Mouse (Mus musculus): Measurements from ENCODE around the gene Mdc1.

The Mdc1 gene

DNA sequence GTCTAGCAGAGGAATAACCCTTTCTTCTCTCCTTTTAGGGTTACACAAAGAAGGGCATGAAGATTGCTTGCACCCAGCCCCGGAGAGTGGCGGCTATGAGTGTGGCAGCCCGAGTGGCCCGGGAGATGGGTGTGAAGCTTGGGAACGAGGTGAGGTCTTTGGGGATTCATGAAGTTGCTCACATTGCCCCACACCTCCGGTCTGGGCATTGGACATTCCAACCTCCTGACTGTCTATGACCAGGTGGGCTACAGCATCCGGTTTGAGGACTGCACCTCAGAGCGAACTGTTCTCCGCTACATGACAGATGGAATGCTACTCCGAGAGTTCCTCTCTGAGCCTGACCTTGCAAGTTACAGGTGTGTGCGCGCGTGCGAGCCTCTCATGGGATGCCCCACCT, 42.5 kb downstream of the Mdc1 start:
- DNase-seq (ENCODE audit: low spot score): no peak

DNA sequence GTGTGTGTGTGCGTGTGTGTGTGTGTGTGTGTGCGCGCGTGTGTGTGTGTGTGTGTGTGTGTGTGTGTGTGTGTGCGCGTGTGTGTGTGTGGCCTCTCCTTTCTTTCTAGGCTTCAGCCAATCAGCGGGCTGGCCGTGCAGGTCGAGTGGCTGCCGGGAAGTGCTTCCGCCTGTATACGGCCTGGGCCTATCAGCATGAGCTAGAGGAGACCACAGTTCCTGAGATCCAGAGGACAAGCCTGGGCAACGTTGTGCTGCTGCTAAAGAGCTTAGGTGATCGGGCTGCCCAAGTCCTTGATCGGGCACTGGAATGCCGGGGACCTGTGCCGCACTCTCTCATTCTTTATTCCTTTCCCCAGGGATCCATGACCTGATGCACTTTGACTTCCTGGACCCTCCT, 46.4 kb downstream of the Mdc1 start:
- no peak for DNase-seq (ENCODE audit: low spot score)

DNA sequence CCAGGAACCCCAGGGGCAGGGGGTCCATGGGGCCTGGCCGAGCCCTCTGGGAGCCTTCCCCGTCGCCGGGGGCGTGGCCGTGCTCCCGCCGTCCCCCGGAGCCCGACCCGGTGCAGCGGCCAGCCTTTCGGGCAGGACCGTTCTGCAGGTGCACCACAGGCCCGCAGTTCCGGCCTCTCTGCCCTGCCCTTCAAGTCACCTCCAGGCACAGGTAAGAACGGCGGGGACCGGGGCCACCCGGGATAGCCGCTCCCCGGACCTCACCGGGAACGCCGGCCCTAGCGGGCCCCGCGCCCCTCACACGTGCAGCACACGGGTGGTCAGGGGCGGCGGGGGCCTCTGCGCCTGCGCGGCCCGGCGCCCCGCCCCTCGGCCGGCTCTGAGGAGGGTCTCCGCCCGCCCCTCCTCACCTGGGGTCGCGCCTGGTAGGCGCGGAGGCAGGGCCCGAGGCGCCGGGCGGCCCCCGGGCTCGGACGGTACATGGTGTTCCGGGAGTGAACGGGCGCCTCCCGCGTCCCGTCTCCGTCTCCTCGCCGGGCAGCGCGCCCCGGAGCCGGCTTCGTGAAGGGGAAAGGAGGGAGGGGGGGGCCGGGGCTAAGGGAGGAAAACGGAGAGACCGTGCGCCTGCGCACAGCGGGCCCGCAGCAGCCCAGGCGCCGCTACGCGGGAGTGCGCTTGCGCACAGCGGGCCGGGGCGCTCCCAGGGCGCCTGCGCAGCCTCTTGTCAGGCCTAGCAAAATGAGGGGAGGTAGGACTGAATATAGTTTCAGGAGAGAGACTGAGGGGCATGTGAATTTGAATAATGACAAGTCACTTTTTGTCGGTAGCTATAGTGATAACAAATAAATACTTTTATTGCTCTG, 55.7 kb downstream of the Mdc1 start, which contains the start of gene 2310061I04Rik:
Gene 2310061I04Rik, minus strand, starts transcription at position 651 of the 863 bp plus-strand sequence.
- DNase-seq (ENCODE audit: low spot score): peak; percentile 89

DNA sequence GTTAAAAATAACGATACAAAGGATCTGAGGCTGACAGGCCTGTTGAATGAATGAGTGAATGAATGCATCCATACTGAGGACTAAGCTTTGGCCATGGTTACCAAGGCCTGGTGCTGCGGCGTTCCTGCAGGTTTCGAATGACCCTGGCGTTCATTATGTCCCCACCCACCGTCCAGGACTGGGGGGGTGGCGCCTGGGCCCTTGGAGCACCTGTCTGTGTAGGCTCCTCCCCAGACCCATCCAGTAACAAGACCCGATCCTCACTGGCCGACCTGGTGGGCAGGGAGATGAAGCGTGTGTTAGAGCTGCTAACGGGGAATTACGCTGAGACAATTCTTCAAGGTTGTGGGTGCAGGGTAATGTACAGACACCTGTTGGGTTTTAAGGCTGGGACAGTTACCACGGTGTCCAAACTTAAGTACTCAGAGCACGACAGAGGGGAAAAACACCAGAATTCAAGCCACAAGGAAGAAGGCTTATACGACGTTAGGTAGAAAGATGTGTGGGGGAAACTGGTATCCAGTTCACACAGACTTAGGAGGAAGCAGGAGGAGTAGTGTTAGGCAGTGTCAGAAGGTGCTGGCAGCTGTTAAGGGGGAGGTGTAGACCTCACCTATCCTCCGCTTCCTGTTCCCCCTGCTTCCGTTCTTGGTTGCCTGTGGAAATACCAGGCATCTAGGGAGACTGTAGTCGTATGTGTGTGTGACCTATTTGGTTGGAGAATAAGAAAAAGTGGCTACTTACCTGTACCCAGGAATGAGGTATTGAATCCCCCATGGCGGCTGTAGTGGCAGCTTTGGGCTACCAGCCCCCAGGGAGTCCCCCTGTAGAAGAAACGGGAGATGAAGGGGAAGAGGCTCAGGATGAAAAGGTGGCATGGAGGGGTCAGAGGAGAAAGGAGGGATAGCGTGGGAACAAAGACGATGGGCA, 56.6 kb downstream of the Mdc1 start:
- no peak for DNase-seq (ENCODE audit: low spot score)

DNA sequence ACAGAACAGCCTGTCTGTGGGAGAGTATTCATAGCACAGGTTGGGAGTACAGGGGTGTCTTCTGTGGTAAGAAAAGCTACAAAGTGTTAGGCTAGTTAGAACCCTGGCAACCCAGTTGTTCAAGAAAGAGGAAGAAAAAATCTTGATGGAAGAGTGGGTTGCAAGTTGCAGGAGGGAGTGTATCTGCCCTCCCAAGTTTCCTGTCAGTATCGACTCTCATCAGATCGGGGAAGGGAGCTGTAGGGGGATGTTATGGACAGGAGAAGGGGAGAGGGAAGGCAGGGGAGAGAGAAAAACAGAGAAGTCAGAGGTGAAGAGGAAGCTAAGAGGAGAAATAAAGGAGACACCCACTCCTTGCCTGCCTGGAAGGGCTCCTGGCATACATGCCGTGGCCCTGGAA, 59.3 kb downstream of the Mdc1 start:
- DNase-seq (ENCODE audit: low spot score): no peak

DNA sequence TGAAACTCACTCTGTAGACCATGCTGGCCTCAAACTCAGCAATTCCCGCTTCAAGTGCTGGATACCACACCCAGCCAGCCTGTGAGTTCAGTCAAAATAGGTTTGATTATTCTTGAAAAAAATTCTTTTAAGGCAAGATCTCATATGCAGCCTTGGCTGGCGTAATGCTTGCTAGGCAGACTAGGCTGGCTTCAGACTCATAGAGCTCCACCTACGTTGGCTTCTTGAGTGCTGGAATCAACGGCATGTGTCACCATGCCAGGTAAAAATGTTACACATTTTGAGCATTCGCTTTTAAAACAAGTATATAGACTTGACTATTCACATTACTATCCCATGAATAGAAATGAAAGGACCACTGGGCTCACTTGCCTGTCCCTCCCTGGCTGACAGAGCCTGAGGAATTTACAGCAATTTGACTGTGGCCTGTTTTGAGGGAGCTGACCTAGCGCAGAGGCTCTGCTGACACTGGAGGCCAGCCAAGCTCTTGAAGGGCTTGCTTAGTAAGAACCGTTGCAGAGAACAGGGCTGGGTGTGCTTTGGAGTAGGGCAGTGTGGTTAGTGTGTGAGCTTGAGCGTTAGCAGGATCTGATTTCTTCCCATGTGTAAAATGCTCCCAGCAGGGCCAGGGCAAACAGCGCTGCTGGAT, 62.2 kb downstream of the Mdc1 start:
- no peak for DNase-seq (ENCODE audit: low spot score)

DNA sequence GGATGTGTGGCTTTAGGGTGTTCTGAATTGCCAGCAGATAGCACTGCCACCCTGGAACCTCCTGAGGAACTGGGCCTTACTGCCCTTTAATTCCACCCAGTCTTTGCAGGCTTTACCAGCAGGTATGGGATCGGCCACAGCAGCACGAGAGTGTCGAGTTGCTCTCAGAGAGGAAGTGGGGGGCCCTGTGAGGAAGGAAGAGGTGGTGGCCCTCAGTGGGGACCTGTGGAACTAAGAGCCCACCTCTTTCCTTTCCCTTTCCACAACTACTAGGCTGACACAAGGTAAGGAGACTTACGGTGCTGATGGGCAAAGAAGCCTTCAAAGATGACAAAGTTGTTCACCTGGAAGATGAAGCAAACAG, 62.7 kb downstream of the Mdc1 start:
- no peak for DNase-seq (ENCODE audit: low spot score)

DNA sequence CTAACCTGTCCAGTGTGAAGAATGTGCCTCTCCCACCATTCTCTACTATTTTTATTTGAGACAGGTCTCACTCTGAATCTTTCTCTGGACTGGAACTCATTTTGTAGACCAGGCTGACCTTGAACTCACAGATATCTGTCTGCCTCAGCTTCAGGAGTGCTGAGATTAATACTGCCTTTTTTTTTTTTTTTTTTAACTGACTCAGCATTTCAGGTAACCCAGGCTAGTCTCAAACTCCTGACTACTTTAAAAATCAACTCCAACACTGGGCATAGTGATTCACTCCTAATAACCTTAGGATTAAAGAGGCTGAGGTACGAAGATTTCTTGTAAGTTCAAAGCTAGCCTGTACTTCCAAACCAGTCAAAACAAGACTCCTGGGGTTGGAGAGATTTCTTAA, 64.3 kb downstream of the Mdc1 start:
- DNase-seq (ENCODE audit: low spot score): no peak

DNA sequence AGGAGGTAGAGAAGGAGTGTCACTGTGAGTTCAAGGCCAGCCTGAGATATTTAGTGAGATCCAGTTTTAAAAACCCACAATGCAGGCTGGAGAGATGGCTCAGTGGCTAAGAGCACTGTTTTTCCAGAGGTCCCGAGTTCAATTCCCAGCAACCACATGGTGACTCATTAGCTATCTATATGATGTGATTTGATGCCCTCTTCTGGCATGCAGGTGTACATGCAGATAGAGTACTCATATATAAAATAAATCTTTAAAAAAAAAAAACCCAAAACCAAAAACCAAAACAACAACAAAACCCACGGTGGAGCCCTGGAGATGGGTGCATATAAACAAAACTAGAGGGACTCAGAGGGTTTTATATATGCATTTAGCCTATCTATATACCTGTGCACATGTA, 66.3 kb downstream of the Mdc1 start:
- DNase-seq (ENCODE audit: low spot score): no peak

Data from ovary, postnatal 14 days (tissue).